Mouse (Mus musculus): Measurements from ENCODE around the gene Zfp330. TPM values are rescaled to one million over a fixed set of nuclear protein-coding genes. Genes with fewer than 3 reads are reported as not detected.
A peak's percentile ranks its signal among the peaks of the same experiment; 100 is the strongest.

The Zfp330 gene
- polyA plus RNA-seq (2012; rRNA removed): 36.1 and 43.2 TPM in 2 replicates

DNA sequence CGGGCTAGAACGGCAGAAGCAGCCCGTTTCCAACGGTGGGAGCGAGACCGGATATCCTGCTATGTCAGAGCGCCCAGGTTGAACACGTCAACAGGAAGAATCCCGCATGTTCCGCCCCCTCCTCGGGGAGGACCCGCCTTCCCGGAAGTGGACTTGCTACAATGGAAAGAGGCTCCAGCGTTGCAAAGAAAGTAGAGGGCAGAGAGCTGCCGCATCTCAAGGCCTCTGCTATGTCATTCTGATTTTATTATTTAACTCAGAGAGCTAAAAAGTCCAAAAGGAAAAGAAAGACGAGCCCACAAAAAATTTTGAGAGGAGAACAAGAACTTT lies at the start of gene Zfp330:
Gene Zfp330 (minus strand): TSS at position 68 of the 330 bp plus-strand sequence.
- DNase-seq (ENCODE audit: low spot score): peak; percentile 70

DNA sequence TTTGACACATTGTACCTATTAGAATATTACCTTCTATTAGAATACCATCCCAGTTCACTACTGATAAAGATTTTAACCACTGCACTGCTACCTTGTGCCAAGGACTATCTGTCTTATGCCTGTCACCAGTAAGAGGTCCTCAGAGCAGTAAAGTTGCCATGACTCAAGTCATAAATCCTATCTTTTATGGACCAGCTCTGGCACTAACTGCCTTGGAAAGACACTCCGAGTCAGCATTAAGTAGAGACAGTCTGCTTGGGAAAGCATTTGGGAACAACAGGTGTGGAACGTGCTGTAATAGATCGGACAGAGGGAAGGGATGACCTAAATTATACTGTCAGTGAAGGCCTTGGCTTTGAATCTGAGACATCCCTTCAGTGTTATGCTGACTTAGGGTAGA lies 4.0 kb upstream of the Zfp330 start:
- DNase-seq (ENCODE audit: low spot score): no peak

DNA sequence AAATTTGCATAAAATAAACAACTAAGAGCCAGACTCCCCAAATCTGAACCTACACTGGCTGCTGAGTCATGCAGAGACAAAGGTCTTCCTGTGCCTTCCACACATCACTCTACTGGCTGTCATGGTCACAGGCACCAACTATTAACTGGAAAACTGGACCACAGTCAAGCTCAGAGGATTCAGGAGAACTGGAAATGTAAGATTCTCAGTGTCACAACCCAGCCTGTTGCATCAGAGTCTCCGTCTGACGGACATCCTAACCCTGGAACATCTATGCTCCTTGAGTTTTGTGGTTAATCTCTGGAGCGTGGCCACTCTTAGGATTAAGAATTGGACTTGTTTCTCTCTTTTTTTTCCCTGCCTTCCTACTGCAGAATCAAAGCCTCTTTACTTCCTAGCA lies 3.4 kb upstream of the Zfp330 start:
- no peak for DNase-seq (ENCODE audit: low spot score)

DNA sequence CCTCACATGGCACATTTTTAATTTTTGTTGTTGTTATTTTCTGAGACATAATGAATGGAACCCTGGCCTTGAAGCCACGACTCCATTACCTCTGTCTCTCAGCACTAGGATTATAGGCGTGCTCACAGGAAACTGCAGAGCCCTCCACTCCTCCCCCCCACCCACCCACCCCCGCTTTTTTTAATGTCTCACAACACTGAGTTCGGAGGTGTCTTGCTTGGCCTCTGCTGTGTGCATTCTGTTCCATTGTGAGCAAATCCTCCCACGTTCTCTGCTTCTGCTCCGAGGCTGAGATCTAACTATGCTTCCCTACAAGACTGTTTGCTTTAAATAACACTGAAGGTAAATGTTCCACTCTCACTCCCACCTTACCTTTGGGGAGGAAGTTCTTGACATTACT lies 522 bp upstream of the Zfp330 start:
- no peak for DNase-seq (ENCODE audit: low spot score)

DNA sequence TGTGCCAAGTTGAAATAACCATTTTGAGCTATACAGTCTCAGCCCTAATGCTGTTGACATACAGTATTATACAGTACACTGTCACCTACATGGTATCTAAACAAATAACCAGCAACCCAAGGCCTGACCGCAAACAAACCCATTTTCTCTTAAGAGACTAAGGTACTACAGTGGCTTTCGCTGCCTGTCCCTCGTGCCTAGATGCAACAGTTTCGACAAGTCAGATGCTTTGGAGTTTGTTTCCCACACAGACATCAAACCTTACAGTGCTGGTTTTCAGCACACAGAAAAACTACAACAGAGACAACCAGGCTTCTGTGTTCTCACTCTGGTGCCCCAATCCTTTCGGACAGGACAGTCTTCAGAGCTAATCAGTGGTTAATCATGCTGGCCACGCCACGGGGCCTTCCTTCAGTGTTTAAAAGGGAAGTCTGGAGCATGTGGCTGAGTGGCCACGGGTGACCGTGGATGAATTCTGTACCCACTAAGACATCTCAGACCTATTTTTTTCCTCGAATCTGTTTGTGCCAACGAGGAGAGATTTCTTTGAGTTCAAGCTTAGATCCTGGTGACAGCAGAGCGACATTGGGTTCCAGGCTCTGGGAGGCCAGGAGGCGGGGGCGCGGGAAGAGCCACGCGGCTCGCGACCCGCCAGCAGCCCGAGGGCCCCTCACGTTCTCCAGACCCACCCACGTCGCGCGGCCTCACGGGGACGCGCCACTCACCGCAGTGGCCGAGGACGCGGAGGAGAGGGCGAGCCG lies 448 bp downstream of the Zfp330 start:
- DNase-seq (ENCODE audit: low spot score): no peak

DNA sequence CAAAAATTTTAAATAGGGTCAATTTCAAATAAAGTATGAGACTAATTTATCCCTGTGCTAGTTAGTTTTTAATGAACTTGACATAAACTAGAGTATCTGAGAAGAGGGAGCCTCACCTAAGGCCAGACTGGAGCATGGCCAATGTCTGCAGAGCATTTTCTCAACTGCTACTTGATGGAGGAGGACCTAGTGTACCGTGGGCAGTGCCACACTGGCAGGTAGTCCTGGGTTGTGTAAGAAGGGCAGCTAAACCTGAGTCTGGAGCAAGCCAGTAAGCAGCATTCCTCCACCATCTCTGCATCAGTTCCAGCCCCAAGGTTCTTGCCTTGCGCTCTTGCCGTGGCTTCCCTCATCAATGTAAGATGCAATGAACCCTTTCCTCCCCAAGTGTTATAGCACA lies 3.1 kb downstream of the Zfp330 start:
- no peak for DNase-seq (ENCODE audit: low spot score)

DNA sequence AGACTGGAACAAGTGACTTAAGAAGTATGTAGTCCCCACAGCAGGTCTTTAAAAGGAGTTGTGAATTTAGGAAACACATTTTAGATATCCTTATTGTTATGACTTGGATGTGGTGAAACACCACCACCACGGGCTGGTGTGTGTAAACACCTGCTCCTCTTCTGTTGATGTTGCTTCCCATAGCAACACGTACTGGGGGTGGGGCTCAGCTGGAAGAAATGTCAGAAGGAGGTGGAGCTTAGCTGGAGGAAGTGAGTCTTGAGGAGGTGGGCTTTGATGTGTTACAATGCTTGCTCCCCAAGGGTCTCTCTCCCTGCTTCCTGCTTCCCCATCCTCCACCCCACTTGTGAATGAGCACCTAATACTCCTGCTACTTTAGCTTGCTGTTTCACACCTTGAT lies 14.9 kb downstream of the Zfp330 start:
- no peak for DNase-seq (ENCODE audit: low spot score)

DNA sequence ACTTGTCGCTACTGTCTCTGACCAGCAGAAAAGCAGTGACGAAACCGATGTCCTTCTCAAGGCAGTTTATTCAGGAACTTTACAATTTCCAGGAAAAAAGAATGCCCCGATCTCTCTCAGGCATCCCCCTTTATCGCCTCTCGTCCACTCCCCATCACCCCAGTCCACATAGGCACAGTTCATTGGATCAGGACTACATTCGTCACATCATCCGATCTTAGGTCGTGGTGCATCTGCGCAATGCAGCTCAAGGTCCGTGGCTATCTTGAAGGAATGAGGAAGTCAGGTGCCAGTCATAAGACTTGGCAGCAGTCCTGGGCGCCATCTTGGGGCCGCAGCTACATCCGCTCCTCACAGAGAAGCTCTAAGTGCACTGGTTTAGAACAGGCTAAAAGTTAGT lies 19.0 kb downstream of the Zfp330 start:
- DNase-seq (ENCODE audit: low spot score): no peak

DNA sequence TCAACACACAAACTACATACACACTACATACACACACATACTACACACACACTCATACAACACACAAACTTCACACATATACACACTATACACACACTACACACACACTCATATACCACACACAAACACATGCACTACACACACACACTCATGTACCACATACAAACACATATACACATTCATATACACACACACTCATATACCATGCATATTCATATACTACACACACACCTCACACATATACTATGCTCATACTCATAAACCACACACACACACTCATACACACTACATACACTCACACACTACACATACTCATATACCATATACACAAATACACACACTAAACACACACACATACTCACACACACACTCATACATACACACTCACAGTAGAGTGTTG lies 27.3 kb downstream of the Zfp330 start:
- DNase-seq (ENCODE audit: low spot score): no peak

DNA sequence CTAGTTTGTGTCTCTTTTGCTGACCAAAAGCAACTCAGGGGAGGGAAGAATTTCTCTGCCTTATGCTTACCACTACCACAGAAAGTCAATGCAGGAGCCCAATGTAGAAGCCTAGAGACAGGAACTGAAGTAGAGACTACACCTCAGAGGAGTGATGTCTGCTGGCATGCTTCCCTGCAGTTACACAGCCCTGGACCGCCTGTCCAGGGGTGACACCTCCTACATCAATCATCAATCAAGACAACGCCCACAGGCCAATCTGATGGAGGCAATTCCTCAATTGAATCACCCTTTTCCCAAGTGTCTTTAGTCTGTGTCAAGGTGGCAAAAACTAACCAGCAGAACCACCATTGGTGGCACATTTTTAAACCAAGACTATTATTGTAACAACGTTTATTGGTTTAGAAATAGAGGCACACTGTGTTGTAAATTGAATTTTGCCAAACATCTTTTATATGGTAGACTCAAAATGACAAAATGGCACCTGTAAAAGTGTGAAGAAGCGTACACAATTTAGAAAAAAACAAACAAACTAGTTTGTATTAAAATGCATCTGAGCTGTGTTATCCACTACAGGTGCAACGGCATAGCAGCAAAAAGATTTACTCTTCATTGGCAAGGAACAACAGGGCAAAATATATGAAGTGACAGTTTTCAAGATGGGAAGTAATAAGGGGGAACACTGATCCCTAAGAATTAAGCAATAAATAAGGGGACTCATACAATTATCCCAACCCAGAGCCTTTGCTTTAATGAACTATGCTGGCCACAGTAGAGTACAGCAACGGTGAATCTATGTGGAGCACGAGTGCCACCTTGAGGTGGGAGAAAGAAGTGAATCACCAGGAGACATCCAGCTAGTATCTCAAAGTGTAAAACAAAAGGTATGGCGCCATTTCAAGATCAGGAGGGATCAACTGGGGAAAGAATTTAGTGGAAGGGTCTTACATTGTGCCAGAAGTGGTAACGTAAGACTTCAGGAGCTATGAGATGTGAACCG lies 29.8 kb downstream of the Zfp330 start:
- peak; percentile 29 for DNase-seq (ENCODE audit: low spot score)

Other genes starting within 250 kb of the Zfp330 start
- 12.2 and 13.2 TPM in 2 replicates for gene Rnf150, start 89.2 kb upstream of the Zfp330 start, polyA plus RNA-seq (2012; rRNA removed)

All from urinary bladder, adult 2 months (tissue).